Mouse (Mus musculus) kidney, embryonic 16.5 days (tissue): ENCODE data around the gene Glipr1. TPM values are rescaled to one million over a fixed set of nuclear protein-coding genes. Genes with fewer than 3 reads are reported as not detected.
A peak's percentile ranks its signal among the peaks of the same experiment; 100 is the strongest.

Experiments used
- ATAC-seq: fragments of 200-750 bp; cut with Nextera tagmentation; 2 replicates; pipeline ENCODE4 v1.8.0; 2017; ENCODE audit warnings: moderate TSS enrichment; ENCODE audit not compliant: low FRiP score, low TSS enrichment
- H3K27ac ChIP-seq: fragments of 300-500 bp; sonication (generic); 2 replicates; pipeline ENCODE4 v1.5.1; 2014; ENCODE audit warnings: low read length
- H3K27me3 ChIP-seq: fragments of 300-500 bp; sonication (generic); 2 replicates; pipeline ENCODE4 v1.6.1; 2014; ENCODE audit warnings: low read length, control low read depth, mixed read lengths; ENCODE audit not compliant: insufficient read depth
- H3K36me3 ChIP-seq: fragments of 300-500 bp; sonication (generic); 2 replicates; pipeline ENCODE4 v1.6.1; 2014; ENCODE audit warnings: low read length, control low read depth, mixed read lengths; ENCODE audit not compliant: insufficient read depth
- H3K4me1 ChIP-seq: fragments of 300-500 bp; sonication (generic); 2 replicates; pipeline ENCODE4 v1.6.1; 2014; ENCODE audit warnings: low read length, control low read depth, mixed read lengths; ENCODE audit not compliant: insufficient read depth
- H3K4me2 ChIP-seq: fragments of 300-500 bp; sonication (generic); replicated peaks from 2 replicates; pipeline ENCODE4 v1.6.1; 2014; ENCODE audit warnings: low read depth, low read length
- H3K4me3 ChIP-seq: fragments of 300-500 bp; sonication (generic); 2 replicates; pipeline ENCODE4 v1.5.1; 2014; ENCODE audit warnings: mild to moderate bottlenecking, low read length
- H3K9ac ChIP-seq: fragments of 300-500 bp; sonication (generic); replicated peaks from 2 replicates; pipeline ENCODE4 v1.6.1; 2014; ENCODE audit warnings: low read length
- H3K9me3 ChIP-seq: fragments of 300-500 bp; sonication (generic); 2 replicates; pipeline ENCODE4 v1.6.1; 2016; ENCODE audit warnings: low read length, control low read depth
- WGBS: fragments of 180-500 bp; shearing (Covaris S2); extraction: QIAGEN DNeasy Blood & Tissue Kit; methylation state at CpG from one replicate; pipeline ENCODE4 v1.1.7; 2014; 5-methylcytosine and 5-hydroxymethylcytosine counted together
- polyA plus RNA-seq: library from polyadenylated mRNA; unstranded; fragments of >200 nt; fragmentation: Nextera tagmentation; extraction: Ambion mirVana; gene quantifications from 2 replicates; pipeline ENCODE4 v1.2.1, GENCODE M21; 2015

Gene Glipr1
- polyA plus RNA-seq, 1 experiment from 2014 or later: 2.7 TPM

DNA sequence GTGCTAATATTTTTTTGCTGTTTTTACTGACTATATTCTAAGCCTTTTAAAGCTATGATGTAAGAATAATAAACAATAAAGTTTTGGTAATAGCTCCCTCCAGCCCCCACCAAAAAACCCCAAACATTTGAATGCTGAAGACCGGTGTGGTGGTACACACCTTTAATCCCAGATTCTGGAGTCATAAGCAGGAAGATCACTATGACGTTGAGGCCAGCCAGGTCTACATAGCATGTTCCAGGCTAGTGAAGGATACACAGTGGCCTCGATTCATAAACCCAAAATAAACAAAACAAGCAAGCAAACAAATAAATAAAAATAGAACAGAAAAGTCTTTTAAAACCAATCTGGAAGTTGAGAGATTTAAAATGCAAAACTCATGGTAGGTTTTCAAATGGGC lies 30.5 kb downstream of the Glipr1 start:
- H3K36me3 ChIP-seq: no peaks in the 10 kb centered on the region; the same call in 1 of the 2 replicates
- peaks cover 8% of the 10 kb centered on the region for H3K4me1 ChIP-seq
- H3K4me2 ChIP-seq: peak overlapping the region; percentile 37; the same call in 1 of the 2 replicates
- H3K27me3 ChIP-seq: no peaks in the 10 kb centered on the region
- peaks cover 3% of the 10 kb centered on the region; the same call in 1 of the 2 replicates for H3K9me3 ChIP-seq
- peak overlapping the region; percentile 85; the same call in 1 of the 2 replicates for H3K4me3 ChIP-seq
- no peak overlapping the region for H3K9ac ChIP-seq
- ATAC-seq: 0 out of 2 replicates have a peak, but pooled peaks have one; percentile 37
- WGBS: 83% methylated on average over 3 of the region's 3 CpGs
- no peak overlapping the region for H3K27ac ChIP-seq

DNA sequence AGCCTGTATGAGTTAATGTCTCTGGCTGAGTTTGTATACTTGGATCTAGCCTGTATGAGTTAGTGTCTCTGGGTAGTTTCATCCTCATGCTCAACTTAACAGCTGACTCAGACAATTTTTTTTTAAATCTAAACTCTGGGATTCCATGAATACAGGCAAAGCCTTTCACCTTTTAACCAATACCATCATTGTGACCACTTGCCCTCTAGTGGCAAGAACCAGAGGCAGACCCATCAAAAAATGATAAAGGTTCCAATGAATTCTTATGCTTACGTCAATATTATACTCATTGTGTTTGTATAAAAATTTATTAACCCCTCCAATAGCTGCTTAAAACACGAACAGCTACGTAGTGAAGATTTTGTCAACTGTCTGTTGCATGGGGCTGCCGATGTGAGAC lies 36.0 kb downstream of the Glipr1 start:
- no peaks in the 10 kb centered on the region for H3K4me1 ChIP-seq
- no peak overlapping the region for H3K9ac ChIP-seq
- 59% methylated on average over 4 of the region's 4 CpGs for WGBS
- H3K27ac ChIP-seq: no peak overlapping the region
- no peak overlapping the region for H3K4me2 ChIP-seq
- no peak for ATAC-seq
- no peaks in the 10 kb centered on the region for H3K36me3 ChIP-seq
- peaks cover 3% of the 10 kb centered on the region; the same call in 1 of the 2 replicates for H3K9me3 ChIP-seq
- H3K4me3 ChIP-seq: no peak overlapping the region
- H3K27me3 ChIP-seq: no peaks in the 10 kb centered on the region

GRCm38 (mm10) chr10:111960459-111960858 lies 42.0 kb downstream of the Glipr1 start:
- no peak for ATAC-seq
- no peak overlapping the region for H3K27ac ChIP-seq

GRCm38 (mm10) chr10:111959353-111959752 lies 43.1 kb downstream of the Glipr1 start:
- Histone ChIP-seq H3K9me3 (no peaks in the 10 kb centered on the region), H3K9ac (no peak overlapping the region), H3K36me3 (no peaks in the 10 kb centered on the region), H3K27ac (no peak overlapping the region), H3K4me1 (no peaks in the 10 kb centered on the region), H3K27me3 (no peaks in the 10 kb centered on the region), H3K4me3 (no peak overlapping the region), H3K4me2 (no peak overlapping the region)
- WGBS: 72% methylated on average over 2 of the region's 2 CpGs
- no peak for ATAC-seq

More at GRCm38 (mm10) chr10:111960459-111960858, 42.0 kb downstream of the Glipr1 start:
- no peaks in the 10 kb centered on the region for H3K27me3 ChIP-seq
- no peak overlapping the region for H3K4me2 ChIP-seq
- no peaks in the 10 kb centered on the region for H3K4me1 ChIP-seq
- H3K9me3 ChIP-seq: no peaks in the 10 kb centered on the region
- no peak overlapping the region for H3K9ac ChIP-seq
- H3K4me3 ChIP-seq: no peak overlapping the region
- 78% methylated on average over 6 of the region's 6 CpGs for WGBS
- H3K36me3 ChIP-seq: no peaks in the 10 kb centered on the region

GRCm38 (mm10) chr10:111958046-111958421 lies 44.4 kb downstream of the Glipr1 start:
- no peak for ATAC-seq

GRCm38 (mm10) chr10:111957271-111958045 lies 45.0 kb downstream of the Glipr1 start:
- no peak overlapping the region for H3K27ac ChIP-seq
- H3K4me2 ChIP-seq: no peak overlapping the region
- no peaks in the 10 kb centered on the region for H3K36me3 ChIP-seq
- WGBS: 51% methylated on average over 10 of the region's 10 CpGs
- peak; percentile 78 for ATAC-seq
- no peaks in the 10 kb centered on the region for H3K27me3 ChIP-seq
- no peaks in the 10 kb centered on the region for H3K4me1 ChIP-seq
- no peak overlapping the region for H3K4me3 ChIP-seq
- no peak overlapping the region for H3K9ac ChIP-seq
- H3K9me3 ChIP-seq: no peaks in the 10 kb centered on the region

More at GRCm38 (mm10) chr10:111958046-111958421, 44.4 kb downstream of the Glipr1 start:
- Histone ChIP-seq H3K27ac (no peak overlapping the region), H3K4me2 (no peak overlapping the region), H3K4me1 (no peaks in the 10 kb centered on the region), H3K27me3 (no peaks in the 10 kb centered on the region), H3K36me3 (no peaks in the 10 kb centered on the region), H3K9me3 (no peaks in the 10 kb centered on the region), H3K4me3 (no peak overlapping the region), H3K9ac (no peak overlapping the region)
- 40% methylated on average over 4 of the region's 4 CpGs for WGBS

DNA sequence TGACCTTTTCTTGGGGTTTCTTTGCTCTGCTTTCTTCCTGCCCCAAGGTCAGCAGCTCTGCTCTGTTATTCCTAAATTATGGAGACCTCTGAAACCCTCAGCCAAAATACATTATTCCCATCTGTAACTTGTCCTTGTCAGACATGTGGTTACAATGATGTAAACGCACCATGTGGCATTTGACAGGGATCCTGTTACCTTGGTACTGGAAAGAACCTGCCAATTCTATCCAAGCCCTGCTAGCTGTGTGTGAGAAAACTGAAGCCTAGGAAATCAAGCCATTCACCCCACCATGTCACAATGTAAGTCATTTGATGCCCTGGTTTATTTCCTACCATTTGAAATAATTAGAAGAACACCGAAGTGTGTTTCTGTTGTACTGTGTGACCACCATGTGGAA lies 46.6 kb downstream of the Glipr1 start:
- H3K4me1 ChIP-seq: no peaks in the 10 kb centered on the region
- no peak overlapping the region for H3K27ac ChIP-seq
- no peak overlapping the region for H3K9ac ChIP-seq
- no peaks in the 10 kb centered on the region for H3K27me3 ChIP-seq
- no peaks in the 10 kb centered on the region for H3K9me3 ChIP-seq
- no peak overlapping the region for H3K4me3 ChIP-seq
- H3K4me2 ChIP-seq: no peak overlapping the region
- 65% methylated on average over 2 of the region's 2 CpGs for WGBS
- no peaks in the 10 kb centered on the region for H3K36me3 ChIP-seq
- no peak for ATAC-seq

DNA sequence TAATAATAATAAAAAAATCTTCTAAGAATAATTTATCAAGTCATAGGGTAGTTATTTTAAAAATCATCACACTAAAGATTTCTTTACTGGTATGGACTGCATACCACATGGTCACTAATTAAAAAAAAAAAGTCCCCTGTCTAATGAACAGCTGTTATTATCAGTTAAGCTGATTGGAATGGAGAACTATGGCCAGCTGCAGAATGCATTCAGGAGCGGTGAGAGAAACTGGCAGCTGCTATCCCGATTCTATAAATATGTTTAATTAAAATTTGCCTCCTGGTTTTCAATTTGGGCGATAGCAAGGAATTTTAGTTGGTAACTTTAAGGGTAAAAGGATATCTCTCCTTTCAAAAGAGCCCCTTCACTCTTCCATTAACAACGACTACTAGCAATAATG lies 53.4 kb downstream of the Glipr1 start:
- no peak overlapping the region for H3K27ac ChIP-seq
- H3K27me3 ChIP-seq: no peaks in the 10 kb centered on the region
- no peak overlapping the region for H3K9ac ChIP-seq
- H3K4me1 ChIP-seq: no peaks in the 10 kb centered on the region
- H3K4me3 ChIP-seq: no peak overlapping the region
- no peak overlapping the region for H3K4me2 ChIP-seq
- H3K36me3 ChIP-seq: no peaks in the 10 kb centered on the region
- no peak for ATAC-seq
- H3K9me3 ChIP-seq: no peaks in the 10 kb centered on the region
- 51% methylated on average over 4 of the region's 4 CpGs for WGBS

GRCm38 (mm10) chr10:111948041-111948440 lies 54.4 kb downstream of the Glipr1 start:
- Histone ChIP-seq H3K27me3 (no peaks in the 10 kb centered on the region), H3K4me3 (no peak overlapping the region), H3K9ac (no peak overlapping the region), H3K4me1 (no peaks in the 10 kb centered on the region), H3K4me2 (no peak overlapping the region), H3K36me3 (no peaks in the 10 kb centered on the region), H3K27ac (no peak overlapping the region), H3K9me3 (no peaks in the 10 kb centered on the region)
- 85% methylated on average over 1 of the region's 1 CpGs for WGBS
- ATAC-seq: no peak

GRCm38 (mm10) chr10:111945563-111945962 lies 56.9 kb downstream of the Glipr1 start:
- H3K27ac ChIP-seq: no peak overlapping the region
- no peaks in the 10 kb centered on the region for H3K36me3 ChIP-seq
- no peak overlapping the region for H3K9ac ChIP-seq
- H3K4me3 ChIP-seq: no peak overlapping the region
- H3K27me3 ChIP-seq: no peaks in the 10 kb centered on the region
- no peaks in the 10 kb centered on the region for H3K9me3 ChIP-seq
- 30% methylated on average over 3 of the region's 3 CpGs for WGBS
- H3K4me2 ChIP-seq: no peak overlapping the region
- no peaks in the 10 kb centered on the region for H3K4me1 ChIP-seq
- no peak for ATAC-seq
